Comparison of ENCODE assay signal across 25 mouse cellular contexts in genomic region chr4:57413016-57413415, GRCm38 (mm10). TPM values are rescaled to one million over a fixed set of nuclear protein-coding genes. Genes with fewer than 3 reads are reported as not detected.
DNase-seq lines count a peak whose midpoint lies in the region; ATAC-seq and TF ChIP-seq lines count a peak whose summit lies in the region.
"Had no signal": no experiment of that assay in that cellular context is flagged by ENCODE, and none has a peak within 500 bp of the region (broad histone marks: within the 10 kb centered on the region; RNA-seq: fewer than 3 reads in every experiment).

No protein-coding gene starts in this region.

- no peak for DNase-seq in forebrain, postnatal 0 days
- DNase-seq in lung, embryonic 14.5 days: no peak
- no peak for DNase-seq in lung, postnatal 25 days (ENCODE audit: low spot score)
- peak; percentile 73 for DNase-seq in R1 (ENCODE audit: low read depth, low spot score)
- no peak for DNase-seq in stomach, postnatal 0 days (ENCODE audit: low spot score)
- DNase-seq in frontal cortex, postnatal 25 days (ENCODE audit: low spot score in 2 of 2): no peak
- DNase-seq: cerebellum, adult 11-12 months; cerebellum, postnatal 10 days; kidney, adult 11 months; kidney, postnatal 10 days; lung, postnatal 36 days; retina, postnatal 1 day; right cerebral cortex, postnatal 25 days; spleen, adult 18-20 months; thymus, postnatal 14 days had no signal

- no peak overlapping the region for H3K9ac ChIP-seq in forebrain, postnatal 0 days
- no peak overlapping the region for H3K9ac ChIP-seq in forebrain, embryonic 12.5 days
- no peak overlapping the region for H3K9ac ChIP-seq in lung, embryonic 14.5 days
- no peak overlapping the region for H3K9ac ChIP-seq in stomach, postnatal 0 days (ENCODE audit: low read length)
- H3K9ac ChIP-seq: midbrain, embryonic 13.5 days; neural tube, embryonic 12.5 days had no signal

- ATAC-seq in forebrain, postnatal 0 days: no peak
- no peak for ATAC-seq in forebrain, embryonic 12.5 days (ENCODE audit: low FRiP score)
- no peak for ATAC-seq in lung, embryonic 14.5 days (ENCODE audit: insufficient read depth)
- ATAC-seq in stomach, postnatal 0 days (ENCODE audit: low FRiP score, low TSS enrichment): no peak
- ATAC-seq: CD4-positive, CD25-positive, alpha-beta regulatory T cell, adult 4 months; forebrain, embryonic 16.5 days; hindbrain, postnatal 0 days; midbrain, embryonic 13.5 days had no signal

- no peaks in the 10 kb centered on the region for H3K36me3 ChIP-seq in forebrain, postnatal 0 days (ENCODE audit: insufficient read depth)
- no peaks in the 10 kb centered on the region for H3K36me3 ChIP-seq in forebrain, embryonic 12.5 days (replicated peaks)
- H3K36me3 ChIP-seq in lung, embryonic 14.5 days (ENCODE audit: insufficient read depth): no peaks in the 10 kb centered on the region
- no peaks in the 10 kb centered on the region for H3K36me3 ChIP-seq in stomach, postnatal 0 days (ENCODE audit: control insufficient read depth, insufficient read depth, low read length)
- H3K36me3 ChIP-seq: limb, embryonic 10.5 days; midbrain, embryonic 13.5 days; neural tube, embryonic 12.5 days had no signal

- 46% methylated on average over 7 of the region's 7 CpGs for WGBS in forebrain, postnatal 0 days
- 50% methylated on average over 7 of the region's 7 CpGs for WGBS in forebrain, embryonic 12.5 days
- WGBS in lung, embryonic 14.5 days: 48% methylated on average over 7 of the region's 7 CpGs
- WGBS in stomach, postnatal 0 days: 55% methylated on average over 7 of the region's 7 CpGs

- H3K9me3 ChIP-seq in forebrain, postnatal 0 days (ENCODE audit: low read length): no peaks in the 10 kb centered on the region
- no peaks in the 10 kb centered on the region for H3K9me3 ChIP-seq in forebrain, embryonic 12.5 days
- no peaks in the 10 kb centered on the region for H3K9me3 ChIP-seq in lung, embryonic 14.5 days (ENCODE audit: low read depth, low read length)
- H3K9me3 ChIP-seq in stomach, postnatal 0 days (ENCODE audit: control insufficient read depth, low read length): no peaks in the 10 kb centered on the region
- H3K9me3 ChIP-seq: limb, embryonic 10.5 days; megakaryocyte, embryonic 14.5 days; midbrain, embryonic 13.5 days; neural tube, embryonic 12.5 days had no signal

- no peak overlapping the region for H3K4me3 ChIP-seq in forebrain, postnatal 0 days (ENCODE audit: low read depth, low read length)
- H3K4me3 ChIP-seq in forebrain, embryonic 12.5 days (replicated peaks): no peak overlapping the region
- no peak overlapping the region for H3K4me3 ChIP-seq in lung, embryonic 14.5 days (ENCODE audit: low read depth, low read length)
- no peak overlapping the region for H3K4me3 ChIP-seq in stomach, postnatal 0 days (ENCODE audit: low read depth, low read length)
- H3K4me3 ChIP-seq: limb, embryonic 10.5 days; megakaryocyte, embryonic 14.5 days; midbrain, embryonic 13.5 days; neural tube, embryonic 12.5 days had no signal

- no peak overlapping the region for H3K27ac ChIP-seq in forebrain, postnatal 0 days (ENCODE audit: low read depth, low read length)
- H3K27ac ChIP-seq in forebrain, embryonic 12.5 days: no peak overlapping the region
- no peak overlapping the region for H3K27ac ChIP-seq in lung, embryonic 14.5 days (ENCODE audit: low read depth)
- no peak overlapping the region for H3K27ac ChIP-seq in stomach, postnatal 0 days (replicated peaks)
- H3K27ac ChIP-seq: hindbrain, postnatal 0 days; limb, embryonic 10.5 days; midbrain, embryonic 13.5 days; neural tube, embryonic 12.5 days had no signal

- H3K27me3 ChIP-seq in forebrain, postnatal 0 days (ENCODE audit: insufficient read depth, low read length): no peaks in the 10 kb centered on the region
- H3K27me3 ChIP-seq in forebrain, embryonic 12.5 days: no peaks in the 10 kb centered on the region
- H3K27me3 ChIP-seq in lung, embryonic 14.5 days (ENCODE audit: insufficient read depth, low read length): no peaks in the 10 kb centered on the region
- no peaks in the 10 kb centered on the region for H3K27me3 ChIP-seq in stomach, postnatal 0 days (ENCODE audit: control insufficient read depth, insufficient read depth, low read length)
- H3K27me3 ChIP-seq: midbrain, embryonic 13.5 days; neural tube, embryonic 12.5 days had no signal

- TF ChIP-seq EP300 in stomach, postnatal 0 days (optimal IDR thresholded peaks at IDR 0.05): no peak

- no peak overlapping the region for H3K4me2 ChIP-seq in forebrain, postnatal 0 days (ENCODE audit: low read depth)
- no peak overlapping the region for H3K4me2 ChIP-seq in forebrain, embryonic 12.5 days
- H3K4me2 ChIP-seq in lung, embryonic 14.5 days: no peak overlapping the region
- no peak overlapping the region for H3K4me2 ChIP-seq in stomach, postnatal 0 days (replicated peaks; ENCODE audit: low read depth)
- H3K4me2 ChIP-seq: midbrain, embryonic 13.5 days; neural tube, embryonic 12.5 days had no signal

- H3K4me1 ChIP-seq in forebrain, postnatal 0 days (ENCODE audit: insufficient read depth): no peaks in the 10 kb centered on the region
- H3K4me1 ChIP-seq in forebrain, embryonic 12.5 days: no peaks in the 10 kb centered on the region
- H3K4me1 ChIP-seq in lung, embryonic 14.5 days (ENCODE audit: insufficient read depth): no peaks in the 10 kb centered on the region
- no peaks in the 10 kb centered on the region for H3K4me1 ChIP-seq in stomach, postnatal 0 days (replicated peaks; ENCODE audit: control insufficient read depth, insufficient read depth)
- H3K4me1 ChIP-seq: limb, embryonic 10.5 days; megakaryocyte, embryonic 14.5 days; midbrain, embryonic 13.5 days; neural tube, embryonic 12.5 days had no signal

- TF ChIP-seq CTCF in forebrain, postnatal 0 days (IDR thresholded peaks at IDR 0.05; ENCODE audit: low read depth): 0 out of 2 replicates have a peak, but pooled peaks have one; percentile 11
- TF ChIP-seq CTCF in lung, embryonic 14.5 days (IDR thresholded peaks at IDR 0.05; ENCODE audit: low read depth): peak; percentile 45; the same call in 1 of the 2 replicates
- peak; percentile 17; the same call in 1 of the 2 replicates for TF ChIP-seq CTCF in stomach, postnatal 0 days (IDR thresholded peaks at IDR 0.05; ENCODE audit: low read depth)

RNA-seq across cellular contexts. Expression of gene Palm2, which starts 21.0 kb away (rescaled TPM):
- total RNA-seq in forebrain, postnatal 0 days (2014; rRNA removed): 14.1 and 16.9 TPM in 2 replicates
- polyA plus RNA-seq in forebrain, postnatal 0 days (2015; fragmentation: Nextera tagmentation; extraction: Ambion mirVana): 6.9 and 21.1 TPM in 2 replicates
- polyA plus RNA-seq in forebrain, embryonic 12.5 days (2016; fragmentation: Nextera tagmentation; extraction: Ambion mirVana): 2.8 and 2.9 TPM in 2 replicates
- polyA plus RNA-seq in lung, embryonic 14.5 days (2014; fragmentation: Nextera tagmentation; extraction: Ambion mirVana): 7.5 and 9.3 TPM in 2 replicates
- 1.5 and 1.7 TPM in 2 replicates for polyA plus RNA-seq in stomach, postnatal 0 days (2015; fragmentation: Nextera tagmentation; extraction: Ambion mirVana)
- total RNA-seq: hematopoietic stem cell, adult 5-6 weeks had no signal
- polyA plus RNA-seq: CD4-positive, CD25-positive, alpha-beta regulatory T cell, adult 4 months; liver, adult 2 months had no signal
